Mouse (Mus musculus) heart, embryonic 15.5 days (tissue): Measurements from ENCODE around the gene Ogdh. TPM values are rescaled to one million over a fixed set of nuclear protein-coding genes. Genes with fewer than 3 reads are reported as not detected.

Source experiments
- ATAC-seq: fragments of 200-750 bp; cut with Nextera tagmentation; replicated peaks from 2 replicates; pipeline ENCODE4 v1.8.0; 2017; ENCODE audit warnings: low read depth, moderate TSS enrichment; ENCODE audit not compliant: insufficient number of reproducible peaks, insufficient read depth, low FRiP score
- H3K27ac ChIP-seq: fragments of 300-500 bp; sonication (generic); 2 replicates; pipeline ENCODE4 v1.5.1; 2015; ENCODE audit warnings: mild to moderate bottlenecking, inconsistent platforms
- H3K27me3 ChIP-seq: fragments of 300-500 bp; sonication (generic); 2 replicates; pipeline ENCODE4 v1.6.1; 2015; ENCODE audit warnings: inconsistent platforms
- H3K36me3 ChIP-seq: fragments of 300-500 bp; sonication (generic); 2 replicates; pipeline ENCODE4 v1.6.1; 2015; ENCODE audit warnings: mild to moderate bottlenecking, inconsistent platforms
- H3K4me1 ChIP-seq: fragments of 300-500 bp; sonication (generic); replicated peaks from 2 replicates; pipeline ENCODE4 v1.6.1; 2015; ENCODE audit warnings: inconsistent platforms
- H3K4me2 ChIP-seq: fragments of 300-500 bp; sonication (generic); 2 replicates; pipeline ENCODE4 v1.6.1; 2015; ENCODE audit warnings: inconsistent platforms, mild to moderate bottlenecking, moderate library complexity
- H3K4me3 ChIP-seq: fragments of 300-500 bp; sonication (generic); 2 replicates; pipeline ENCODE4 v1.5.1; 2015; ENCODE audit warnings: mild to moderate bottlenecking, inconsistent platforms
- H3K9ac ChIP-seq: fragments of 300-500 bp; sonication (generic); 2 replicates; pipeline ENCODE4 v1.6.1; 2015; ENCODE audit warnings: mild to moderate bottlenecking, inconsistent platforms
- H3K9me3 ChIP-seq: fragments of 300-500 bp; sonication (generic); replicated peaks from 2 replicates; pipeline ENCODE4 v1.6.1; 2016; ENCODE audit warnings: inconsistent platforms
- WGBS: fragments of 180-500 bp; shearing (Covaris S2); methylation state at CpG from one replicate; pipeline ENCODE4 v1.1.7; 2015; ENCODE audit warnings: mixed read lengths; 5-methylcytosine and 5-hydroxymethylcytosine counted together
- polyA plus RNA-seq: library from polyadenylated mRNA; unstranded; fragments of >200 nt; fragmentation: Nextera tagmentation; extraction: Ambion mirVana; gene quantifications from 2 replicates; pipeline ENCODE4 v1.2.1, GENCODE M21; 2015

The Ogdh gene
- polyA plus RNA-seq, 1 experiment from 2014 or later, result 264 TPM

GRCm38 (mm10) chr11:6274387-6275093 lies 16.9 kb upstream of the Ogdh start, which contains the start of gene Tmed4:
TSS of gene Tmed4 (minus strand) at chr11:6274870.
- Histone ChIP-seq H3K4me1 (peaks cover 18% of the 10 kb centered on the region), H3K27ac (peak within 1 kb of the TSS; percentile 75), H3K36me3 (peaks cover 19% of the 10 kb centered on the region), H3K9ac (peak within 1 kb of the TSS; percentile 97), H3K27me3 (no peaks in the 10 kb centered on the region), H3K4me2 (peak within 1 kb of the TSS; percentile 83), H3K4me3 (peak within 1 kb of the TSS; percentile 95), H3K9me3 (no peaks in the 10 kb centered on the region)
- ATAC-seq, result peak; percentile 97
- WGBS, result under 1% methylated on average over 39 of the region's 39 CpGs

- ATAC-seq, result no peak
- H3K27ac ChIP-seq, result peak overlapping the region; percentile 75
- 23% methylated on average over 7 of the region's 7 CpGs for WGBS
These were observed 16.3 kb upstream of the Ogdh start for GRCm38 (mm10) chr11:6275094-6275484.

GRCm38 (mm10) chr11:6276466-6276865 lies 15.0 kb upstream of the Ogdh start:
- H3K27ac ChIP-seq, result no peak overlapping the region
- H3K36me3 ChIP-seq, result peaks cover 4% of the 10 kb centered on the region
- no peak overlapping the region for H3K9ac ChIP-seq
- H3K4me2 ChIP-seq, result no peak overlapping the region
- 71% methylated on average over 3 of the region's 3 CpGs for WGBS
- no peak overlapping the region for H3K4me3 ChIP-seq
- ATAC-seq, result no peak
- no peaks in the 10 kb centered on the region; the same call in 1 of the 2 replicates for H3K9me3 ChIP-seq
- peaks cover 18% of the 10 kb centered on the region for H3K4me1 ChIP-seq
- no peaks in the 10 kb centered on the region for H3K27me3 ChIP-seq

More at GRCm38 (mm10) chr11:6275094-6275484, 16.3 kb upstream of the Ogdh start:
- Histone ChIP-seq H3K27me3 (no peaks in the 10 kb centered on the region), H3K9me3 (no peaks in the 10 kb centered on the region; the same call in 1 of the 2 replicates), H3K4me3 (peak overlapping the region; percentile 95), H3K4me1 (peaks cover 18% of the 10 kb centered on the region), H3K36me3 (peaks cover 16% of the 10 kb centered on the region), H3K4me2 (peak overlapping the region; percentile 83), H3K9ac (peak overlapping the region; percentile 63)

GRCm38 (mm10) chr11:6282940-6283339 lies 8.5 kb upstream of the Ogdh start:
- H3K4me1 ChIP-seq, result no peaks in the 10 kb centered on the region
- peak; percentile 55; the same call in 1 of the 2 replicates for ATAC-seq

GRCm38 (mm10) chr11:6290138-6290537 lies 1.3 kb upstream of the Ogdh start:
- Histone ChIP-seq H3K9ac (no peak overlapping the region), H3K9me3 (no peaks in the 10 kb centered on the region), H3K36me3 (no peaks in the 10 kb centered on the region), H3K27ac (no peak overlapping the region), H3K4me2 (no peak overlapping the region), H3K4me3 (no peak overlapping the region), H3K27me3 (no peaks in the 10 kb centered on the region; the same call in 1 of the 2 replicates), H3K4me1 (peaks cover 17% of the 10 kb centered on the region)
- WGBS, result 90% methylated on average over 3 of the region's 3 CpGs
- ATAC-seq, result no peak

More at GRCm38 (mm10) chr11:6282940-6283339, 8.5 kb upstream of the Ogdh start:
- Histone ChIP-seq H3K4me2 (no peak overlapping the region), H3K9ac (no peak overlapping the region), H3K9me3 (no peaks in the 10 kb centered on the region; the same call in 1 of the 2 replicates), H3K4me3 (no peak overlapping the region), H3K36me3 (no peaks in the 10 kb centered on the region), H3K27me3 (no peaks in the 10 kb centered on the region; the same call in 1 of the 2 replicates), H3K27ac (no peak overlapping the region)
- 60% methylated on average over 3 of the region's 3 CpGs for WGBS

GRCm38 (mm10) chr11:6290883-6291282 lies 550 bp upstream of the Ogdh start:
- no peaks in the 10 kb centered on the region for H3K9me3 ChIP-seq
- peak overlapping the region; percentile 97 for H3K27ac ChIP-seq
- no peaks in the 10 kb centered on the region for H3K27me3 ChIP-seq
- WGBS, result 36% methylated on average over 3 of the region's 3 CpGs
- no peak for ATAC-seq
- H3K4me1 ChIP-seq, result peaks cover 17% of the 10 kb centered on the region
- peak overlapping the region; percentile 69 for H3K4me2 ChIP-seq
- peak overlapping the region; percentile 79 for H3K4me3 ChIP-seq
- H3K9ac ChIP-seq, result peak overlapping the region; percentile 83
- H3K36me3 ChIP-seq, result no peaks in the 10 kb centered on the region

- ATAC-seq, result peak; percentile 10; the same call in 1 of the 2 replicates
- peak overlapping the region; percentile 97 for H3K27ac ChIP-seq
- peaks cover 17% of the 10 kb centered on the region for H3K4me1 ChIP-seq
- 8% methylated on average over 33 of the region's 33 CpGs for WGBS
- H3K27me3 ChIP-seq, result no peaks in the 10 kb centered on the region
- H3K4me3 ChIP-seq, result peak overlapping the region; percentile 79
- peak overlapping the region; percentile 83 for H3K9ac ChIP-seq
- peaks cover 5% of the 10 kb centered on the region for H3K36me3 ChIP-seq
- H3K9me3 ChIP-seq, result no peaks in the 10 kb centered on the region
- H3K4me2 ChIP-seq, result peak overlapping the region; percentile 69
These were observed 919 bp downstream of the Ogdh start for GRCm38 (mm10) chr11:6292116-6292987.

GRCm38 (mm10) chr11:6292988-6293349 lies 1.5 kb downstream of the Ogdh start:
- Histone ChIP-seq H3K4me2 (peak overlapping the region; percentile 69), H3K9me3 (no peaks in the 10 kb centered on the region), H3K4me1 (peaks cover 17% of the 10 kb centered on the region), H3K4me3 (peak overlapping the region; percentile 79), H3K27ac (peak overlapping the region; percentile 97), H3K27me3 (no peaks in the 10 kb centered on the region), H3K36me3 (peaks cover 11% of the 10 kb centered on the region), H3K9ac (no peak overlapping the region)
- no peak for ATAC-seq
- 85% methylated on average over 4 of the region's 4 CpGs for WGBS

GRCm38 (mm10) chr11:6293601-6294000 lies 2.2 kb downstream of the Ogdh start:
- peak overlapping the region; percentile 69; the same call in 1 of the 2 replicates for H3K4me2 ChIP-seq
- no peak overlapping the region for H3K4me3 ChIP-seq
- no peaks in the 10 kb centered on the region for H3K9me3 ChIP-seq
- WGBS, result 87% methylated on average over 2 of the region's 2 CpGs
- peaks cover 17% of the 10 kb centered on the region for H3K4me1 ChIP-seq
- no peak overlapping the region for H3K9ac ChIP-seq
- ATAC-seq, result no peak
- no peaks in the 10 kb centered on the region for H3K27me3 ChIP-seq
- H3K27ac ChIP-seq, result no peak overlapping the region
- H3K36me3 ChIP-seq, result peaks cover 18% of the 10 kb centered on the region

GRCm38 (mm10) chr11:6294632-6295031 lies 3.2 kb downstream of the Ogdh start:
- Histone ChIP-seq H3K27ac (no peak overlapping the region), H3K9ac (no peak overlapping the region), H3K9me3 (no peaks in the 10 kb centered on the region), H3K4me3 (no peak overlapping the region), H3K4me2 (no peak overlapping the region), H3K4me1 (peaks cover 17% of the 10 kb centered on the region), H3K36me3 (peaks cover 25% of the 10 kb centered on the region), H3K27me3 (no peaks in the 10 kb centered on the region)
- WGBS, result 87% methylated on average over 4 of the region's 4 CpGs
- no peak for ATAC-seq

GRCm38 (mm10) chr11:6296077-6296476 lies 4.6 kb downstream of the Ogdh start:
- no peak overlapping the region for H3K4me3 ChIP-seq
- H3K9ac ChIP-seq, result no peak overlapping the region
- no peaks in the 10 kb centered on the region for H3K9me3 ChIP-seq
- no peak overlapping the region for H3K4me2 ChIP-seq
- no peak for ATAC-seq
- peaks cover 29% of the 10 kb centered on the region for H3K36me3 ChIP-seq
- H3K27ac ChIP-seq, result no peak overlapping the region
- H3K27me3 ChIP-seq, result no peaks in the 10 kb centered on the region
- peaks cover 14% of the 10 kb centered on the region for H3K4me1 ChIP-seq
